Mouse (Mus musculus): ENCODE results near the gene Amy2a3. TPM values are rescaled to one million over a fixed set of nuclear protein-coding genes. Genes with fewer than 3 reads are reported as not detected.
"Not testable (repeated sequence)": the region's sequence is repeated elsewhere in the genome, so short reads cannot be mapped to it uniquely, and the experiment has no call there.

The Amy2a3 gene
- 0.19 TPM in 1 of 2 replicates, not detected in the other for polyA plus RNA-seq (2012; rRNA removed)

DNA sequence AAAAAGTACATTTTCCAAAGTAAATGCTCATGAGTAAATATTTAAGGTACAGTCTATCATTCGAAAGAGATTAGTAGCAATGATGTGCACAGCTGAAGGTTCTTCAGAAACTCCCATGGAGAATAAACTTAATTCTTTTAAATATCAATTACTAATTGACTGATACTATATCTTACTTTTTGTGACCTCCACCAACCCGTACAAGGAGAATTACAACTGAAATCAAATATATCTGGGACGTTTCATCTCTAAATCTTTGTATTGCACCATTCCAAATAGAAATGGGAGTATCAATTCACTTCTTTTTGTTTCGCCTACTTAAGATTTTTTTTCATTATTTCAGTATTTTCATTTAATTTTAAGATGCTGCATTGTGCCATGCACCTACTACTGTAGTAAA, at the start of gene Amy2a3:
Gene Amy2a3 (minus strand): TSS at position 101 of the 400 bp plus-strand sequence.
- H3K4me1 ChIP-seq (ENCODE audit: control insufficient read depth, insufficient read depth, low read length); DNase-seq; H3K4me3 ChIP-seq (replicated peaks; ENCODE audit: extremely low read depth, low read depth, low read length): not testable (repeated sequence)
- WGBS = no CpG with 5 or more reads among the region's 4 CpGs

DNA sequence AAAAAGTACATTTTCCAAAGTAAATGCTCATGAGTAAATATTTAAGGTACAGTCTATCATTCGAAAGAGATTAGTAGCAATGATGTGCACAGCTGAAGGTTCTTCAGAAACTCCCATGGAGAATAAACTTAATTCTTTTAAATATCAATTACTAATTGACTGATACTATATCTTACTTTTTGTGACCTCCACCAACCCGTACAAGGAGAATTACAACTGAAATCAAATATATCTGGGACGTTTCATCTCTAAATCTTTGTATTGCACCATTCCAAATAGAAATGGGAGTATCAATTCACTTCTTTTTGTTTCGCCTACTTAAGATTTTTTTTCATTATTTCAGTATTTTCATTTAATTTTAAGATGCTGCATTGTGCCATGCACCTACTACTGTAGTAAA, 32.7 kb upstream of the Amy2a3 start, which contains the start of gene Amy2a2:
Gene Amy2a2 (minus strand): TSS at position 101 of the 400 bp plus-strand sequence.
- H3K4me3 ChIP-seq (replicated peaks; ENCODE audit: extremely low read depth, low read depth, low read length); H3K4me1 ChIP-seq (ENCODE audit: control insufficient read depth, insufficient read depth, low read length); DNase-seq: not testable (repeated sequence)
- no CpG with 5 or more reads among the region's 4 CpGs for WGBS

GRCm38 (mm10) chr3:113345484-113345883, 21.6 kb upstream of the Amy2a3 start:
- DNase-seq; H3K4me1 ChIP-seq (ENCODE audit: control insufficient read depth, insufficient read depth, low read length); H3K4me3 ChIP-seq (replicated peaks; ENCODE audit: extremely low read depth, low read depth, low read length): not testable (repeated sequence)

GRCm38 (mm10) chr3:113312937-113313336, 10.9 kb downstream of the Amy2a3 start:
- not testable (repeated sequence) for H3K4me3 ChIP-seq (replicated peaks; ENCODE audit: extremely low read depth, low read depth, low read length); DNase-seq; H3K4me1 ChIP-seq (ENCODE audit: control insufficient read depth, insufficient read depth, low read length)
- no CpG with 5 or more reads among the region's 3 CpGs for WGBS

DNA sequence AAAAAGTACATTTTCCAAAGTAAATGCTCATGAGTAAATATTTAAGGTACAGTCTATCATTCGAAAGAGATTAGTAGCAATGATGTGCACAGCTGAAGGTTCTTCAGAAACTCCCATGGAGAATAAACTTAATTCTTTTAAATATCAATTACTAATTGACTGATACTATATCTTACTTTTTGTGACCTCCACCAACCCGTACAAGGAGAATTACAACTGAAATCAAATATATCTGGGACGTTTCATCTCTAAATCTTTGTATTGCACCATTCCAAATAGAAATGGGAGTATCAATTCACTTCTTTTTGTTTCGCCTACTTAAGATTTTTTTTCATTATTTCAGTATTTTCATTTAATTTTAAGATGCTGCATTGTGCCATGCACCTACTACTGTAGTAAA, 32.5 kb downstream of the Amy2a3 start, which contains the start of gene Amy2a4:
Gene Amy2a4 (minus strand): TSS at position 101 of the 400 bp plus-strand sequence.
- no CpG with 5 or more reads among the region's 4 CpGs for WGBS
- DNase-seq; H3K4me3 ChIP-seq (replicated peaks; ENCODE audit: extremely low read depth, low read depth, low read length); H3K4me1 ChIP-seq (ENCODE audit: control insufficient read depth, insufficient read depth, low read length): not testable (repeated sequence)

- not testable (repeated sequence) for DNase-seq; H3K4me1 ChIP-seq (ENCODE audit: control insufficient read depth, insufficient read depth, low read length); H3K4me3 ChIP-seq (replicated peaks; ENCODE audit: extremely low read depth, low read depth, low read length)
These were observed 43.6 kb downstream of the Amy2a3 start for GRCm38 (mm10) chr3:113280285-113280684.

GRCm38 (mm10) chr3:113279586-113279985, 44.3 kb downstream of the Amy2a3 start:
- not testable (repeated sequence) for H3K4me1 ChIP-seq (ENCODE audit: control insufficient read depth, insufficient read depth, low read length); H3K4me3 ChIP-seq (replicated peaks; ENCODE audit: extremely low read depth, low read depth, low read length); DNase-seq

Other genes with a start within 250 kb of the Amy2a3 start
- gene Amy2a5, start 65.2 kb downstream of the Amy2a3 start, polyA plus RNA-seq (2012; rRNA removed) = 0.09 and 2.4 TPM in 2 replicates
- 0.19 TPM in 1 of 2 replicates, not detected in the other for gene Amy2a4, start 32.6 kb downstream of the Amy2a3 start, polyA plus RNA-seq (2012; rRNA removed)
- gene Amy2a2, start 32.6 kb upstream of the Amy2a3 start, polyA plus RNA-seq (2012; rRNA removed) = 0.19 TPM in 1 of 2 replicates, not detected in the other
- not detected in 2 replicates for gene Amy2a1, start 208.4 kb upstream of the Amy2a3 start, polyA plus RNA-seq (2012; rRNA removed)

All from lung, adult 2 months (tissue).